Mouse (Mus musculus): ENCODE results near the gene Sfxn3. TPM values are rescaled to one million over a fixed set of nuclear protein-coding genes. Genes with fewer than 3 reads are reported as not detected.
A peak's percentile ranks its signal among the peaks of the same experiment; 100 is the strongest.
"Not testable (repeated sequence)": the region's sequence is repeated elsewhere in the genome, so short reads cannot be mapped to it uniquely, and the experiment has no call there.

Sfxn3 gene
- polyA plus RNA-seq, 1 experiment from 2014 or later: 32.1 TPM

DNA sequence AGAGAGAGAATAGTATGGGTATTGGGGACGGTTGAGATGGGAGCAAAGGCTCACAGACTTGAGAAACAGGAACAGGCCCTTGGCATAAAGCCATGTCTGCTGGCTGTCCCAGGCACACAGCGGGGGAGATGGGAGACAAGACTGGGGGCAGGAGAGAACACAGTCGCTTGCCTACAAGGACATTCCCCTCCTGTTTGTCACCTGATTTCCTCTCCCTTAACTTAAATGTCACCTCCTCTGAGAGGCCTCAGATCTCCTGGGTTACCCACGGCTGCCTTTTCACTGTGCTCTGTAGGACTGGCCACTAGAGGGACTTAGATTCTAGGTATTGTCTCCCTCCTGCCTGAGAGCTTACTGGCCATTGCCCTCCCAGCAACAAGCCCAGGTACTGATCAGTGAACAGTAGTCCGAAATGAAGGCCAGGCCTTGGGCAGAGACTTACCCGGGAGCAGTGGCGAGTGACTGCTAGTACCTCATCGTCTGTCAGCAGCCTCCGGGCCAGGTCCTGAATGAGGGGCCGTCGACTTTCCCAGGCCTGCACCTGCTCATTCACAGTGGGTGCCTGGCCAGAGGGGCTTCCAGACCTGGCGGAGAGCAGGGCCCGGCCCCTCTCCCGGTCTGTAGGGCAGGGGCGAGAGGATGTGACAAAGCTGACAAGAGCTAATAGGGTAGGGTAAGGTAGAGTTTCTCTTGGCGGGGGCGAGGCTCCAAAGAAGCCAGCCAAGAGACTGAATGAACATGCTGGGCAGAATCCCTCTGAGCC is 14.6 kb upstream of the Sfxn3 start:
- Histone ChIP-seq H3K4me2 (replicated peaks) (no peak overlapping the region), H3K9me3 (no peaks in the 10 kb centered on the region), H3K4me3 (no peak overlapping the region), H3K36me3 (peaks cover 6% of the 10 kb centered on the region; the same call in 1 of the 2 replicates), H3K27me3 (peaks cover 16% of the 10 kb centered on the region), H3K9ac (replicated peaks) (peak overlapping the region; percentile 31; the same call in 1 of the 2 replicates), H3K27ac (replicated peaks) (no peak overlapping the region), H3K4me1 (peaks cover 15% of the 10 kb centered on the region)
- no peak for ATAC-seq (ENCODE audit: low FRiP score, low read depth)
- 54% methylated on average over 17 of the region's 17 CpGs for WGBS

GRCm38 (mm10) chr19:45036867-45037266 is 10.4 kb upstream of the Sfxn3 start:
- H3K27me3 ChIP-seq: peaks cover 35% of the 10 kb centered on the region
- H3K4me1 ChIP-seq: 0 out of 2 replicates have a peak, but pooled peaks cover 7% of the 10 kb centered on the region
- 25% methylated on average over 16 of the region's 16 CpGs for WGBS
- ATAC-seq (ENCODE audit: low FRiP score, low read depth): no peak
- no peak overlapping the region for H3K4me3 ChIP-seq
- no peaks in the 10 kb centered on the region for H3K9me3 ChIP-seq
- H3K27ac ChIP-seq (replicated peaks): no peak overlapping the region
- no peak overlapping the region for H3K4me2 ChIP-seq (replicated peaks)
- no peaks in the 10 kb centered on the region for H3K36me3 ChIP-seq
- H3K9ac ChIP-seq (replicated peaks): no peak overlapping the region

DNA sequence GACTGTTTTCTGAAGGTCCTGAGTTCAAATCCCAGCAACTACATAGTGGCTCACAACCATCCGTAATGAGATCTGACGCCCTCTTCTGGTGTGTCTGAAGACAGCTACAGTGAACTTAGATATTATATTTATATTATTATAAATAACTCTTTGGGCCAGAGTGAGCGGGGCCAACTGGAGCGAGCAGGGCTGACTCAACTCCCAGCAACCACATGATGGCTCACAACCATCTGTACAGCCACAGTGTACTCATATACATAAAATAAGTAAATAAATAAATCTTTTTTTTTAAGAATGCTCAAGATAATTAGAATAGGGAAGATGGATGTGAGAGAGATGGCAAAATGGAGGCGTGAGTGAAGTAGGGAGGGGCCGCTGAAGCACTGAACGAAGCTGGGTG is 9.1 kb upstream of the Sfxn3 start:
- 91% methylated on average over 7 of the region's 7 CpGs for WGBS
- not testable (repeated sequence) for H3K9ac ChIP-seq (replicated peaks); H3K9me3 ChIP-seq; ATAC-seq (ENCODE audit: low FRiP score, low read depth); H3K36me3 ChIP-seq; H3K4me3 ChIP-seq; H3K4me1 ChIP-seq; H3K4me2 ChIP-seq (replicated peaks); H3K27ac ChIP-seq (replicated peaks)
- peaks cover 33% of the 10 kb centered on the region for H3K27me3 ChIP-seq

GRCm38 (mm10) chr19:45040214-45040613 is 7.1 kb upstream of the Sfxn3 start:
- Histone ChIP-seq H3K27me3 (peaks cover 44% of the 10 kb centered on the region), H3K36me3 (no peaks in the 10 kb centered on the region), H3K4me2 (replicated peaks) (no peak overlapping the region), H3K9ac (replicated peaks) (no peak overlapping the region), H3K9me3 (no peaks in the 10 kb centered on the region), H3K4me1 (0 out of 2 replicates have a peak, but pooled peaks cover 9% of the 10 kb centered on the region), H3K27ac (replicated peaks) (no peak overlapping the region), H3K4me3 (no peak overlapping the region)
- ATAC-seq (ENCODE audit: low FRiP score, low read depth): no peak
- WGBS: 61% methylated on average over 13 of the region's 13 CpGs

DNA sequence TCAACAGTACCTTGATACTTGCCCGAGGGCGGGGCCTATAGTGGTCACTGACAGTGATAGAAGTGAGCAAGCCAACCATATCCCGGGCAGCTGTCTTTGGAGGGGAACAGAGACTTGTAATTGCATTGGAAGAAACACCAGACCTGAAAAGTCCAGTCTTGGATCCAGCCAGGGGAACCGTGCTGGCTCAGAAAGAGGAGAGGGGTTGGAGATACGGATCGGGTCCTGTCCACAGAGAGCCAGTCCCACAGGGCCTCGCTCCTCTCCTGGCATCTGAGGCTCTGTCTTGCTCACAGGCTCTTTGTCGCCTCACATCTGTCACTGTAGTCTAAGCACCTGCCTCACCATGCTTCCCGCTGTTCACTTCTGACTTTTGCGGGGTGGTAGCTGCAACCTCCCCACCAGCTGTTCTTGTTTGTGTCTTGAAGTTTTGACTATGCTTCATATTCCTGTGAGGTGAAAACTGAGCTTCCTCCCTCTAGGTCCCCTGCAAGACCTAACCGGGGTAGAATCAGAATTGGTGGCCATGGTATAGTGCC is 2.8 kb upstream of the Sfxn3 start:
- H3K27ac ChIP-seq (replicated peaks): no peak overlapping the region
- H3K9me3 ChIP-seq: no peaks in the 10 kb centered on the region
- WGBS: 71% methylated on average over 11 of the region's 11 CpGs
- no peaks in the 10 kb centered on the region for H3K36me3 ChIP-seq
- peaks cover 48% of the 10 kb centered on the region for H3K27me3 ChIP-seq
- peaks cover 36% of the 10 kb centered on the region for H3K4me1 ChIP-seq
- no peak overlapping the region for H3K4me2 ChIP-seq (replicated peaks)
- no peak overlapping the region for H3K4me3 ChIP-seq
- no peak overlapping the region; the same call in 1 of the 2 replicates for H3K9ac ChIP-seq (replicated peaks)
- no peak for ATAC-seq (ENCODE audit: low FRiP score, low read depth)

GRCm38 (mm10) chr19:45045236-45045635 is 2.1 kb upstream of the Sfxn3 start:
- Histone ChIP-seq H3K27me3 (peaks cover 46% of the 10 kb centered on the region), H3K9ac (replicated peaks) (no peak overlapping the region), H3K4me2 (replicated peaks) (no peak overlapping the region), H3K27ac (replicated peaks) (no peak overlapping the region), H3K36me3 (no peaks in the 10 kb centered on the region), H3K4me3 (no peak overlapping the region), H3K9me3 (no peaks in the 10 kb centered on the region), H3K4me1 (peaks cover 38% of the 10 kb centered on the region)
- no peak for ATAC-seq (ENCODE audit: low FRiP score, low read depth)
- 54% methylated on average over 15 of the region's 15 CpGs for WGBS

GRCm38 (mm10) chr19:45045651-45046050 is 1.7 kb upstream of the Sfxn3 start, which contains the start of gene Pdzd7:
Gene Pdzd7 (minus strand): TSS chr19:45045717.
- no peak for ATAC-seq (ENCODE audit: low FRiP score, low read depth)
- H3K9me3 ChIP-seq: no peaks in the 10 kb centered on the region
- H3K9ac ChIP-seq (replicated peaks): peak within 1 kb of the TSS; percentile 63
- no peak within 1 kb of the TSS for H3K27ac ChIP-seq (replicated peaks)
- peaks cover 34% of the 10 kb centered on the region for H3K4me1 ChIP-seq
- peaks cover 42% of the 10 kb centered on the region for H3K27me3 ChIP-seq
- peak within 1 kb of the TSS; percentile 60 for H3K4me2 ChIP-seq (replicated peaks)
- WGBS: 84% methylated on average over 5 of the region's 5 CpGs
- peak within 1 kb of the TSS; percentile 48 for H3K4me3 ChIP-seq
- H3K36me3 ChIP-seq: no peaks in the 10 kb centered on the region

GRCm38 (mm10) chr19:45046523-45047321 is 581 bp upstream of the Sfxn3 start:
- Histone ChIP-seq H3K9me3 (no peaks in the 10 kb centered on the region), H3K4me3 (peak overlapping the region; percentile 48), H3K4me1 (peaks cover 32% of the 10 kb centered on the region), H3K4me2 (replicated peaks) (peak overlapping the region; percentile 60), H3K36me3 (0 out of 2 replicates have a peak, but pooled peaks cover 3% of the 10 kb centered on the region), H3K27me3 (peaks cover 40% of the 10 kb centered on the region), H3K27ac (replicated peaks) (peak overlapping the region; percentile 75), H3K9ac (replicated peaks) (peak overlapping the region; percentile 63)
- peak; percentile 53 for ATAC-seq (ENCODE audit: low FRiP score, low read depth)
- 2% methylated on average over 34 of the region's 34 CpGs for WGBS

GRCm38 (mm10) chr19:45047935-45048643 is 786 bp downstream of the Sfxn3 start:
- 60% methylated on average over 11 of the region's 11 CpGs for WGBS
- Histone ChIP-seq H3K4me3 (peak overlapping the region; percentile 48), H3K36me3 (0 out of 2 replicates have a peak, but pooled peaks cover 6% of the 10 kb centered on the region), H3K9ac (replicated peaks) (peak overlapping the region; percentile 63), H3K27ac (replicated peaks) (peak overlapping the region; percentile 75), H3K27me3 (peaks cover 35% of the 10 kb centered on the region), H3K9me3 (no peaks in the 10 kb centered on the region), H3K4me1 (peaks cover 32% of the 10 kb centered on the region), H3K4me2 (replicated peaks) (peak overlapping the region; percentile 60)
- ATAC-seq (ENCODE audit: low FRiP score, low read depth): peak; percentile 53

DNA sequence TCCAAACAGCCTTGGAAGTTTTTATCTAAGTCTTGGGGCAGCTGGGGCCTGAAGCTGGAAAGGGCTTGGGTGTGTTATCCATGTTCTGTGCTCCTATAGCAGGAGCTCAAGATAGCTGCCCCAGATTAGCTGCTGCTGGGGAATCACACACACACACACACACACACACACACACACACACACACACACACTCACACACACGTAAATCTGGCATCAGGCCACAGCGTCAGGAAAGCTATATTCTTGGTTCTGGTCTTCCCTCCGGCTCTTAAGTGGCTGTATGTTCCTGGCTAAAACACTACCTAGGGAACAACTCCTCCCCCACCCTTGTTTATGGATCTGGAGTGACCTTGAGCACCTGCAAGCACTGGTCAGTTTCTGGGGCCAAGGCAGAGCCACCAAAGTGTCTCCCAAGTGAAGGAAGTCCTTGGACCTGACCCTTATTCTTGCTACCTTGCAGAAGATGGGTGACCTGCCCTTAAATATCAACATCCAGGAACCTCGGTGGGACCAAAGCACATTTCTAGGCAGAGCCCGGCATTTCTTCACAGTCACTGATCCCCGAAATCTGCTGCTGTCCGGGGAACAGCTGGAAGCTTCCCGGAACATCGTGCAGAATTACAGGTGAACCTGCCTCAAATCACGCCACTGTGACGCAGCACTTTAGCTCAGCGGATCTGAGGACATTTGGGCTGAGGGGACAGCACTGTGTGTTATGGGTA is 1.5 kb downstream of the Sfxn3 start:
- no peak for ATAC-seq (ENCODE audit: low FRiP score, low read depth)
- H3K4me2 ChIP-seq (replicated peaks): peak overlapping the region; percentile 60
- H3K36me3 ChIP-seq: 0 out of 2 replicates have a peak, but pooled peaks cover 12% of the 10 kb centered on the region
- no peak overlapping the region for H3K27ac ChIP-seq (replicated peaks)
- H3K9ac ChIP-seq (replicated peaks): peak overlapping the region; percentile 63; the same call in 1 of the 2 replicates
- H3K27me3 ChIP-seq: peaks cover 35% of the 10 kb centered on the region
- H3K4me1 ChIP-seq: peaks cover 32% of the 10 kb centered on the region
- WGBS: 82% methylated on average over 12 of the region's 12 CpGs
- peak overlapping the region; percentile 48 for H3K4me3 ChIP-seq
- H3K9me3 ChIP-seq: no peaks in the 10 kb centered on the region

DNA sequence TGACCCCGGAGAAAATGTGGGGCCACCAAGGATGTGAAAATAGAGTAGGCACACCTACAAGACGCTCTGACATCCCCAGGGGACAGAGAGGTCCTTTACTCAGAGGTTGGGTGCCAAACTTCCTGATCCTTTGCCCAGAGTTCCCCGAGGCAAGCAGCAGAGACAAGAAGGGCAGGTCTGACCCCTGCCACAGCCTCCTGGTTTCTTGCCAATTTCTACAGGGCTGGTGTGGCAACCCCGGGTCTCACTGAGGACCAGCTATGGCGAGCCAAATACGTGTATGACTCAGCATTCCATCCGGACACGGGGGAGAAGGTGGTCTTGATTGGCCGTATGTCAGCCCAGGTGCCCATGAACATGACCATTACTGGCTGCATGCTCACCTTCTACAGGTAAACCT is 2.2 kb downstream of the Sfxn3 start:
- Histone ChIP-seq H3K9ac (replicated peaks) (no peak overlapping the region), H3K4me2 (replicated peaks) (0 out of 2 replicates have a peak overlapping the region, but pooled peaks have one; percentile 60), H3K27ac (replicated peaks) (no peak overlapping the region), H3K4me1 (peaks cover 31% of the 10 kb centered on the region), H3K27me3 (peaks cover 31% of the 10 kb centered on the region), H3K4me3 (no peak overlapping the region), H3K36me3 (peaks cover 15% of the 10 kb centered on the region; the same call in 1 of the 2 replicates), H3K9me3 (no peaks in the 10 kb centered on the region)
- 76% methylated on average over 9 of the region's 9 CpGs for WGBS
- ATAC-seq (ENCODE audit: low FRiP score, low read depth): no peak

All from midbrain, embryonic 12.5 days (tissue).